Mouse (Mus musculus) E14TG2a.4 (cell line): Measurements from ENCODE around the gene Morc3.

Experiments used
- CTCF ChIP-seq: conservative IDR thresholded peaks from 2 replicates; pipeline ENCODE4 v1.5.1; 2014; ENCODE audit warnings: low read length
- NANOG ChIP-seq: IDR thresholded peaks from 2 replicates; pipeline ENCODE4 v1.6.1; 2014; ENCODE audit warnings: borderline replicate concordance, low read length, mixed read lengths
- POU5F1 ChIP-seq: IDR thresholded peaks from 2 replicates; pipeline ENCODE4 v1.6.1; 2014; ENCODE audit warnings: low read length, borderline replicate concordance

- TF ChIP-seq CTCF (no peak), POU5F1 (no peak), NANOG (no peak)
Observed at GRCm38 (mm10) chr16:93922835-93923389, 91.0 kb downstream of the Morc3 start.
